Mouse (Mus musculus) left cerebral cortex, adult 2 months (tissue): Measurements from ENCODE around the gene Ppp2r5e. TPM values are rescaled to one million over a fixed set of nuclear protein-coding genes. Genes with fewer than 3 reads are reported as not detected.

Experiments used
- DNase-seq, 2 experiments: peaks; one replicate each; pipeline ENCODE4 v3.0.0; 2021 to 2022; ENCODE audit warnings: low spot score in 2 of 2, mixed read lengths in 1 of 2; ENCODE audit errors: extremely low spot score in 1 of 2
- H3K27ac ChIP-seq: fragments of 200-600 bp; 2 replicates; pipeline ENCODE4 v1.8.1; 2022
- H3K4me3 ChIP-seq: fragments of 200-600 bp; 2 replicates; pipeline ENCODE4 v1.8.1; 2022
- CTCF ChIP-seq: fragments of 200-600 bp; IDR thresholded peaks from 2 replicates; pipeline ENCODE4 v1.8.1; 2022; ENCODE audit warnings: antibody characterized with exemption, mild to moderate bottlenecking, moderate library complexity
- intact Hi-C: fragments of 180-260 bp; cut with DNase I; formaldehyde crosslinking; loops from one replicate; pipeline ENCODE4 v1.15.1; 2025
- total RNA-seq, 2 experiments: library from RNA; stranded (reverse); gene quantifications; 2 replicates each; pipeline ENCODE4 v1.2.3; 2021

The Ppp2r5e gene
- total RNA-seq, 2 experiments from 2014 or later, result 81.7 to 84.9 TPM

- intact Hi-C loops, result no loop called here
- H3K4me3 ChIP-seq, result no peak overlapping the region
- H3K27ac ChIP-seq, result no peak overlapping the region
- no peak for TF ChIP-seq CTCF
- DNase-seq, result no peak
Measured at GRCm38 (mm10) chr12:75473021-75473420, 123.0 kb downstream of the Ppp2r5e start.

- intact Hi-C loops, result no loop called here
- no peak for TF ChIP-seq CTCF
- no peak overlapping the region for H3K27ac ChIP-seq
- no peak overlapping the region for H3K4me3 ChIP-seq
- no peak for DNase-seq
Measured at GRCm38 (mm10) chr12:75472107-75472506, 123.9 kb downstream of the Ppp2r5e start.

GRCm38 (mm10) chr12:75467814-75468213 is 128.2 kb downstream of the Ppp2r5e start:
- Histone ChIP-seq H3K27ac (no peak overlapping the region), H3K4me3 (no peak overlapping the region)
- DNase-seq, result no peak
- intact Hi-C loops, result loop anchor here (2.0 kb wide), 1 partner anchor 189 kb away; no protein-coding TSS in a partner anchor
- TF ChIP-seq CTCF, result peak; percentile 3

GRCm38 (mm10) chr12:75467127-75467526 is 128.9 kb downstream of the Ppp2r5e start:
- intact Hi-C loops, result loop anchor here (2.0 kb wide), 1 partner anchor 190 kb away; no protein-coding TSS in a partner anchor
- TF ChIP-seq CTCF, result no peak
- DNase-seq, result no peak
- H3K4me3 ChIP-seq, result no peak overlapping the region
- no peak overlapping the region for H3K27ac ChIP-seq

- H3K4me3 ChIP-seq, result no peak overlapping the region
- DNase-seq, result no peak
- no peak for TF ChIP-seq CTCF
- intact Hi-C loops, result loop anchor here (2.0 kb wide), 1 partner anchor 191 kb away; no protein-coding TSS in a partner anchor
- H3K27ac ChIP-seq, result no peak overlapping the region
Measured at GRCm38 (mm10) chr12:75466206-75466605, 129.8 kb downstream of the Ppp2r5e start.

GRCm38 (mm10) chr12:75464016-75464769 is 131.9 kb downstream of the Ppp2r5e start:
- DNase-seq, result no peak
- Histone ChIP-seq H3K4me3 (no peak overlapping the region), H3K27ac (no peak overlapping the region; the same call in 1 of the 2 replicates)
- intact Hi-C loops, result loop anchor here (2.0 to 5.0 kb wide), 2 partner anchors 133 to 308 kb away; partner anchors contain the start of gene Ppp2r5e
- peak; percentile 72 for TF ChIP-seq CTCF

- no peak for TF ChIP-seq CTCF
- DNase-seq, result no peak
- no peak overlapping the region for H3K4me3 ChIP-seq
- intact Hi-C loops, result loop anchor here (5.0 kb wide), 1 partner anchor 312 kb away; no protein-coding TSS in a partner anchor
- no peak overlapping the region for H3K27ac ChIP-seq
Measured at GRCm38 (mm10) chr12:75460561-75460960, 135.5 kb downstream of the Ppp2r5e start.

- H3K4me3 ChIP-seq, result no peak overlapping the region
- no peak for TF ChIP-seq CTCF
- no peak for DNase-seq
- intact Hi-C loops, result loop anchor here (5.0 kb wide), 1 partner anchor 313 kb away; no protein-coding TSS in a partner anchor
- H3K27ac ChIP-seq, result no peak overlapping the region
Measured at GRCm38 (mm10) chr12:75459656-75460055, 136.4 kb downstream of the Ppp2r5e start.

GRCm38 (mm10) chr12:75453441-75453840 is 142.6 kb downstream of the Ppp2r5e start:
- DNase-seq, result no peak
- intact Hi-C loops, result loop anchor here (5.0 kb wide), 1 partner anchor 1131 kb away; no protein-coding TSS in a partner anchor
- no peak for TF ChIP-seq CTCF
- H3K4me3 ChIP-seq, result no peak overlapping the region
- no peak overlapping the region for H3K27ac ChIP-seq

- no peak overlapping the region for H3K27ac ChIP-seq
- intact Hi-C loops, result loop anchor here (5.0 kb wide), 1 partner anchor 1131 kb away; no protein-coding TSS in a partner anchor
- peak; percentile 47 for TF ChIP-seq CTCF
- no peak overlapping the region for H3K4me3 ChIP-seq
- no peak for DNase-seq
Measured at GRCm38 (mm10) chr12:75453027-75453426, 143.0 kb downstream of the Ppp2r5e start.

- Histone ChIP-seq H3K4me3 (no peak overlapping the region), H3K27ac (no peak overlapping the region)
- DNase-seq, result no peak
- TF ChIP-seq CTCF, result no peak
- intact Hi-C loops, result loop anchor here (5.0 kb wide), 1 partner anchor 1128 kb away; no protein-coding TSS in a partner anchor
Measured at GRCm38 (mm10) chr12:75450592-75450991, 145.5 kb downstream of the Ppp2r5e start.

- TF ChIP-seq CTCF, result no peak
- intact Hi-C loops, result loop anchor here (5.0 kb wide), 1 partner anchor 1128 kb away; no protein-coding TSS in a partner anchor
- no peak for DNase-seq
- Histone ChIP-seq H3K4me3 (no peak overlapping the region), H3K27ac (no peak overlapping the region)
Measured at GRCm38 (mm10) chr12:75450011-75450410, 146.0 kb downstream of the Ppp2r5e start.
